Mouse (Mus musculus): ENCODE data around the gene Sqstm1. TPM values are rescaled to one million over a fixed set of nuclear protein-coding genes. Genes with fewer than 3 reads are reported as not detected.

The Sqstm1 gene
- polyA plus RNA-seq, 1 experiment from 2014 or later: 272 TPM

GRCm38 (mm10) chr11:50216724-50217366 is 6.2 kb upstream of the Sqstm1 start:
- Histone ChIP-seq H3K27me3 (no peaks in the 10 kb centered on the region), H3K9me3 (replicated peaks) (no peaks in the 10 kb centered on the region), H3K4me3 (replicated peaks) (no peak overlapping the region), H3K4me2 (replicated peaks) (no peak overlapping the region), H3K36me3 (no peaks in the 10 kb centered on the region), H3K4me1 (peaks cover 16% of the 10 kb centered on the region), H3K27ac (replicated peaks) (no peak overlapping the region), H3K9ac (no peak overlapping the region)
- WGBS: 71% methylated on average over 4 of the region's 4 CpGs
- no peak for ATAC-seq (ENCODE audit: insufficient number of reproducible peaks, low FRiP score, low TSS enrichment, low read depth)

GRCm38 (mm10) chr11:50215633-50216032 is 5.0 kb upstream of the Sqstm1 start:
- no peak overlapping the region for H3K9ac ChIP-seq
- WGBS: 19% methylated on average over 9 of the region's 9 CpGs
- H3K9me3 ChIP-seq (replicated peaks): no peaks in the 10 kb centered on the region
- H3K4me1 ChIP-seq: peaks cover 22% of the 10 kb centered on the region
- no peak overlapping the region for H3K4me2 ChIP-seq (replicated peaks)
- no peak overlapping the region for H3K27ac ChIP-seq (replicated peaks)
- no peaks in the 10 kb centered on the region for H3K36me3 ChIP-seq
- no peak overlapping the region for H3K4me3 ChIP-seq (replicated peaks)
- no peaks in the 10 kb centered on the region for H3K27me3 ChIP-seq
- ATAC-seq (ENCODE audit: insufficient number of reproducible peaks, low FRiP score, low TSS enrichment, low read depth): no peak

GRCm38 (mm10) chr11:50214631-50215030 is 4.0 kb upstream of the Sqstm1 start:
- Histone ChIP-seq H3K9me3 (replicated peaks) (no peaks in the 10 kb centered on the region), H3K4me1 (peaks cover 22% of the 10 kb centered on the region), H3K27me3 (no peaks in the 10 kb centered on the region), H3K36me3 (no peaks in the 10 kb centered on the region), H3K4me2 (replicated peaks) (no peak overlapping the region), H3K4me3 (replicated peaks) (no peak overlapping the region), H3K27ac (replicated peaks) (no peak overlapping the region), H3K9ac (no peak overlapping the region)
- no peak for ATAC-seq (ENCODE audit: insufficient number of reproducible peaks, low FRiP score, low TSS enrichment, low read depth)
- WGBS: 94% methylated on average over 6 of the region's 6 CpGs

- 62% methylated on average over 11 of the region's 11 CpGs for WGBS
- no peak for ATAC-seq (ENCODE audit: insufficient number of reproducible peaks, low FRiP score, low TSS enrichment, low read depth)
- H3K27me3 ChIP-seq: no peaks in the 10 kb centered on the region
- no peak overlapping the region for H3K9ac ChIP-seq
- H3K4me2 ChIP-seq (replicated peaks): no peak overlapping the region
- H3K27ac ChIP-seq (replicated peaks): no peak overlapping the region
- H3K4me3 ChIP-seq (replicated peaks): no peak overlapping the region
- H3K9me3 ChIP-seq (replicated peaks): no peaks in the 10 kb centered on the region
- H3K4me1 ChIP-seq: peaks cover 31% of the 10 kb centered on the region
- 0 out of 2 replicates have a peak, but pooled peaks cover under 1% of the 10 kb centered on the region for H3K36me3 ChIP-seq
Observed at GRCm38 (mm10) chr11:50212848-50213758, 2.5 kb upstream of the Sqstm1 start.

- 65% methylated on average over 3 of the region's 3 CpGs for WGBS
- Histone ChIP-seq H3K4me1 (peaks cover 35% of the 10 kb centered on the region), H3K9ac (no peak overlapping the region), H3K9me3 (replicated peaks) (no peaks in the 10 kb centered on the region), H3K4me3 (replicated peaks) (no peak overlapping the region), H3K4me2 (replicated peaks) (no peak overlapping the region), H3K36me3 (peaks cover 9% of the 10 kb centered on the region), H3K27ac (replicated peaks) (no peak overlapping the region), H3K27me3 (no peaks in the 10 kb centered on the region)
- ATAC-seq (ENCODE audit: insufficient number of reproducible peaks, low FRiP score, low TSS enrichment, low read depth): no peak
Observed at GRCm38 (mm10) chr11:50212060-50212739, 1.6 kb upstream of the Sqstm1 start.

GRCm38 (mm10) chr11:50211322-50212059 is 864 bp upstream of the Sqstm1 start:
- WGBS: 86% methylated on average over 3 of the region's 3 CpGs
- H3K4me3 ChIP-seq (replicated peaks): peak overlapping the region; percentile 98
- H3K9me3 ChIP-seq (replicated peaks): no peaks in the 10 kb centered on the region
- H3K27me3 ChIP-seq: no peaks in the 10 kb centered on the region
- peaks cover 32% of the 10 kb centered on the region for H3K4me1 ChIP-seq
- ATAC-seq (ENCODE audit: insufficient number of reproducible peaks, low FRiP score, low TSS enrichment, low read depth): no peak
- peaks cover 16% of the 10 kb centered on the region for H3K36me3 ChIP-seq
- H3K9ac ChIP-seq: peak overlapping the region; percentile 96; the same call in 1 of the 2 replicates
- peak overlapping the region; percentile 50 for H3K4me2 ChIP-seq (replicated peaks)
- H3K27ac ChIP-seq (replicated peaks): 0 out of 2 replicates have a peak overlapping the region, but pooled peaks have one; percentile 98

- ATAC-seq (ENCODE audit: insufficient number of reproducible peaks, low FRiP score, low TSS enrichment, low read depth): peak; percentile 93
- peak overlapping the region; percentile 98 for H3K4me3 ChIP-seq (replicated peaks)
- peak overlapping the region; percentile 98 for H3K27ac ChIP-seq (replicated peaks)
- H3K36me3 ChIP-seq: peaks cover 30% of the 10 kb centered on the region
- H3K4me2 ChIP-seq (replicated peaks): peak overlapping the region; percentile 50
- H3K4me1 ChIP-seq: peaks cover 19% of the 10 kb centered on the region
- WGBS: under 1% methylated on average over 24 of the region's 24 CpGs
- H3K9ac ChIP-seq: peak overlapping the region; percentile 96
- H3K9me3 ChIP-seq (replicated peaks): no peaks in the 10 kb centered on the region
- H3K27me3 ChIP-seq: no peaks in the 10 kb centered on the region
Observed at GRCm38 (mm10) chr11:50210101-50210504, 524 bp downstream of the Sqstm1 start.

- H3K4me2 ChIP-seq (replicated peaks): no peak overlapping the region
- peaks cover 19% of the 10 kb centered on the region for H3K4me1 ChIP-seq
- H3K4me3 ChIP-seq (replicated peaks): no peak overlapping the region
- H3K9ac ChIP-seq: no peak overlapping the region
- peaks cover 49% of the 10 kb centered on the region for H3K36me3 ChIP-seq
- WGBS: 94% methylated on average over 5 of the region's 5 CpGs
- H3K27ac ChIP-seq (replicated peaks): no peak overlapping the region
- ATAC-seq (ENCODE audit: insufficient number of reproducible peaks, low FRiP score, low TSS enrichment, low read depth): no peak
- H3K27me3 ChIP-seq: no peaks in the 10 kb centered on the region
- H3K9me3 ChIP-seq (replicated peaks): no peaks in the 10 kb centered on the region
Observed at GRCm38 (mm10) chr11:50208039-50208438, 2.6 kb downstream of the Sqstm1 start.

- 95% methylated on average over 14 of the region's 14 CpGs for WGBS
- H3K27me3 ChIP-seq: no peaks in the 10 kb centered on the region
- H3K9ac ChIP-seq: no peak overlapping the region
- no peak overlapping the region for H3K4me2 ChIP-seq (replicated peaks)
- H3K9me3 ChIP-seq (replicated peaks): no peaks in the 10 kb centered on the region
- peaks cover 56% of the 10 kb centered on the region for H3K36me3 ChIP-seq
- H3K27ac ChIP-seq (replicated peaks): no peak overlapping the region
- H3K4me1 ChIP-seq: peaks cover 19% of the 10 kb centered on the region
- no peak for ATAC-seq (ENCODE audit: insufficient number of reproducible peaks, low FRiP score, low TSS enrichment, low read depth)
- no peak overlapping the region for H3K4me3 ChIP-seq (replicated peaks)
Observed at GRCm38 (mm10) chr11:50207344-50207743, 3.3 kb downstream of the Sqstm1 start.

- peaks cover 69% of the 10 kb centered on the region for H3K36me3 ChIP-seq
- no peak overlapping the region for H3K27ac ChIP-seq (replicated peaks)
- H3K27me3 ChIP-seq: no peaks in the 10 kb centered on the region
- no peak overlapping the region for H3K4me2 ChIP-seq (replicated peaks)
- no peaks in the 10 kb centered on the region for H3K9me3 ChIP-seq (replicated peaks)
- H3K9ac ChIP-seq: no peak overlapping the region
- H3K4me1 ChIP-seq: peaks cover 14% of the 10 kb centered on the region
- ATAC-seq (ENCODE audit: insufficient number of reproducible peaks, low FRiP score, low TSS enrichment, low read depth): no peak
- no peak overlapping the region for H3K4me3 ChIP-seq (replicated peaks)
- 91% methylated on average over 2 of the region's 2 CpGs for WGBS
Observed at GRCm38 (mm10) chr11:50206037-50206436, 4.6 kb downstream of the Sqstm1 start.

Data from embryonic facial prominence, embryonic 15.5 days (tissue).